Mouse (Mus musculus) brain, embryonic 14.5 days (tissue): ENCODE measurements around the gene Mgst2.

Experiments
- CTCF ChIP-seq: fragments of 200-500 bp; IDR thresholded peaks from 2 replicates; pipeline ENCODE4 v1.5.1; 2012; ENCODE audit warnings: inconsistent platforms, mild to moderate bottlenecking, moderate library complexity, borderline replicate concordance; ENCODE audit not compliant: insufficient read depth, insufficient read length; ENCODE audit errors: extremely low read depth
- POLR2A ChIP-seq: fragments of 200-500 bp; IDR thresholded peaks from 2 replicates; pipeline ENCODE4 v1.6.1; 2012; ENCODE audit warnings: mild to moderate bottlenecking, inconsistent platforms, borderline replicate concordance; ENCODE audit not compliant: poor library complexity, insufficient read depth, insufficient read length, severe bottlenecking; ENCODE audit errors: extremely low read depth

DNA sequence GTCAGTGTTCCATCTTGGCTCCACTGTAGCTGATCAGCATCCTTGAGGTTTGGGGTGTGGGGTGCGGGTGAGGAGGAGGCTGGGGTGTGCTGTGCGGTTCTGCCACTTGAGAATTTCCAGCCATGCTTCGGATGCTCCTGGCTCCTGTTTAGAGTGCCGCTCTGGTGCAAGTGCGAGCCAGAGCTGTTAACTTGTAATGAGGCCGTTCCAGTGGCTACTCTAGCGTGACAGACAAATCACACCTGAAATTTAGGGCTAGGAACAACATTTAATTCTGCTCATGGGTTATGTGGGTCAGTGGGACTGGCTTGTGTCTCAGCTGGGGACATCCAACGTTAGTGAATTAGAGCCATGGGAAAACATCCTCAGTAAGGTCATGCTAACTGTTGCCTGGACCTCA is 10.2 kb upstream of the Mgst2 start:
- TF ChIP-seq CTCF (no peak), POLR2A (no peak)
